Mouse (Mus musculus) midbrain, postnatal 0 days (tissue): ENCODE measurements around the gene Pnpla1. TPM values are rescaled to one million over a fixed set of nuclear protein-coding genes. Genes with fewer than 3 reads are reported as not detected.

Experiments used
- ATAC-seq: fragments of 200-750 bp; cut with Nextera tagmentation; 2 replicates; pipeline ENCODE4 v1.8.0; 2017; ENCODE audit warnings: moderate number of reproducible peaks, mild to moderate bottlenecking, moderate TSS enrichment, moderate library complexity; ENCODE audit not compliant: low FRiP score
- DNase-seq: peaks from one replicate; pipeline ENCODE4 v3.0.0-alpha.2; 2015; ENCODE audit warnings: low spot score
- H3K27ac ChIP-seq: fragments of 300-500 bp; sonication (generic); 2 replicates; pipeline ENCODE4 v1.5.1; 2014; ENCODE audit warnings: low read depth, mild to moderate bottlenecking, low read length, mixed read lengths
- H3K27me3 ChIP-seq: fragments of 300-500 bp; sonication (generic); 2 replicates; pipeline ENCODE4 v1.6.1; 2014; ENCODE audit warnings: low read length, control low read depth, mixed read lengths; ENCODE audit not compliant: insufficient read depth
- H3K36me3 ChIP-seq: fragments of 300-500 bp; sonication (generic); 2 replicates; pipeline ENCODE4 v1.6.1; 2014; ENCODE audit warnings: low read length, control low read depth, mixed read lengths; ENCODE audit not compliant: insufficient read depth
- H3K4me1 ChIP-seq: fragments of 300-500 bp; sonication (generic); 2 replicates; pipeline ENCODE4 v1.6.1; 2014; ENCODE audit warnings: mild to moderate bottlenecking, control low read depth, antibody characterized with exemption, low read length, mixed read lengths; ENCODE audit not compliant: insufficient read depth
- H3K4me2 ChIP-seq: fragments of 300-500 bp; sonication (generic); 2 replicates; pipeline ENCODE4 v1.6.1; 2014; ENCODE audit warnings: low read depth, mild to moderate bottlenecking, low read length, mixed read lengths; ENCODE audit not compliant: poor library complexity, severe bottlenecking
- H3K4me3 ChIP-seq: fragments of 300-500 bp; sonication (generic); 2 replicates; pipeline ENCODE4 v1.5.1; 2014; ENCODE audit warnings: low read depth, mild to moderate bottlenecking, low read length, moderate library complexity
- H3K9ac ChIP-seq: fragments of 300-500 bp; sonication (generic); replicated peaks from 2 replicates; pipeline ENCODE4 v1.6.1; 2014; ENCODE audit warnings: mild to moderate bottlenecking, low read length, moderate library complexity, mixed read lengths; ENCODE audit not compliant: poor library complexity, severe bottlenecking
- H3K9me3 ChIP-seq: fragments of 300-500 bp; sonication (generic); 2 replicates; pipeline ENCODE4 v1.6.1; 2016; ENCODE audit warnings: low read length, control low read depth
- CTCF ChIP-seq: IDR thresholded peaks from 2 replicates; pipeline ENCODE4 v1.5.1; 2016; ENCODE audit warnings: antibody characterized with exemption, mild to moderate bottlenecking
- WGBS: fragments of 180-500 bp; shearing (Covaris S2); extraction: QIAGEN DNeasy Blood & Tissue Kit; methylation state at CpG from one replicate; pipeline ENCODE4 v1.1.7; 2014; 5-methylcytosine and 5-hydroxymethylcytosine counted together
- polyA plus RNA-seq: library from polyadenylated mRNA; unstranded; fragments of >200 nt; fragmentation: Nextera tagmentation; extraction: Ambion mirVana; gene quantifications from 2 replicates; pipeline ENCODE4 v1.2.1, GENCODE M21; 2015
- total RNA-seq: library from RNA; depleted of rRNA; stranded (reverse); fragments of >200 nt; gene quantifications from 2 replicates; pipeline ENCODE4 v1.2.3, GENCODE M21; 2014

Gene Pnpla1
- total and polyA plus RNA-seq, 2 experiments from 2014 or later = 0.05 TPM; not detected in 1

- no peak for DNase-seq
- WGBS = 52% methylated on average over 13 of the region's 13 CpGs
- H3K4me3 ChIP-seq = no peak overlapping the region
Measured at GRCm38 (mm10) chr17:28905377-28905916, 47.2 kb downstream of the Pnpla1 start.

GRCm38 (mm10) chr17:28907959-28908358, 49.7 kb downstream of the Pnpla1 start:
- Histone ChIP-seq H3K36me3 (no peaks in the 10 kb centered on the region), H3K27me3 (no peaks in the 10 kb centered on the region), H3K27ac (no peak overlapping the region), H3K9ac (no peak overlapping the region), H3K9me3 (no peaks in the 10 kb centered on the region), H3K4me1 (peaks cover 21% of the 10 kb centered on the region), H3K4me3 (no peak overlapping the region), H3K4me2 (no peak overlapping the region)
- 26% methylated on average over 7 of the region's 7 CpGs for whole genome bisulfite sequencing
- TF ChIP-seq CTCF = no peak
- DNase-seq = peak; percentile 60
- ATAC-seq = no peak

More at GRCm38 (mm10) chr17:28905377-28905916, 47.2 kb downstream of the Pnpla1 start:
- H3K27ac ChIP-seq = peak overlapping the region; percentile 95
- H3K4me2 ChIP-seq = peak overlapping the region; percentile 23; the same call in 1 of the 2 replicates
- no peak for TF ChIP-seq CTCF
- no peaks in the 10 kb centered on the region for H3K36me3 ChIP-seq
- H3K9me3 ChIP-seq = no peaks in the 10 kb centered on the region
- H3K27me3 ChIP-seq = no peaks in the 10 kb centered on the region
- peaks cover 21% of the 10 kb centered on the region for H3K4me1 ChIP-seq
- peak; percentile 25 for ATAC-seq
- H3K9ac ChIP-seq = peak overlapping the region; percentile 46; the same call in 1 of the 2 replicates

GRCm38 (mm10) chr17:28909252-28909941, 51.2 kb downstream of the Pnpla1 start:
- no peak for ATAC-seq
- no peak overlapping the region for H3K9ac ChIP-seq

GRCm38 (mm10) chr17:28910139-28910538, 51.9 kb downstream of the Pnpla1 start:
- no peak overlapping the region for H3K9ac ChIP-seq
- no peak overlapping the region for H3K4me2 ChIP-seq
- no peaks in the 10 kb centered on the region for H3K36me3 ChIP-seq
- 29% methylated on average over 7 of the region's 7 CpGs for WGBS
- H3K27me3 ChIP-seq = no peaks in the 10 kb centered on the region
- TF ChIP-seq CTCF = no peak; the same call in 1 of the 2 replicates
- no peak for ATAC-seq
- H3K9me3 ChIP-seq = no peaks in the 10 kb centered on the region
- no peak overlapping the region for H3K4me3 ChIP-seq
- DNase-seq = no peak
- H3K27ac ChIP-seq = no peak overlapping the region
- peaks cover 10% of the 10 kb centered on the region; the same call in 1 of the 2 replicates for H3K4me1 ChIP-seq

More at GRCm38 (mm10) chr17:28909252-28909941, 51.2 kb downstream of the Pnpla1 start:
- Histone ChIP-seq H3K4me3 (no peak overlapping the region), H3K9me3 (no peaks in the 10 kb centered on the region), H3K4me1 (peaks cover 17% of the 10 kb centered on the region), H3K27me3 (no peaks in the 10 kb centered on the region), H3K4me2 (peak overlapping the region; percentile 30), H3K27ac (no peak overlapping the region), H3K36me3 (no peaks in the 10 kb centered on the region)
- WGBS = 12% methylated on average over 27 of the region's 29 CpGs
- TF ChIP-seq CTCF = peak; percentile 76
- peak; percentile 31 for DNase-seq

- H3K9me3 ChIP-seq = no peaks in the 10 kb centered on the region
- no peak overlapping the region for H3K27ac ChIP-seq
- no peak overlapping the region for H3K4me3 ChIP-seq
- peaks cover 3% of the 10 kb centered on the region; the same call in 1 of the 2 replicates for H3K4me1 ChIP-seq
- no peaks in the 10 kb centered on the region for H3K27me3 ChIP-seq
- WGBS = 79% methylated on average over 5 of the region's 5 CpGs
- no peak overlapping the region for H3K4me2 ChIP-seq
- TF ChIP-seq CTCF = no peak
- H3K9ac ChIP-seq = no peak overlapping the region
- DNase-seq (no peak), ATAC-seq (no peak)
- H3K36me3 ChIP-seq = no peaks in the 10 kb centered on the region
Measured at GRCm38 (mm10) chr17:28913200-28913599, 55.0 kb downstream of the Pnpla1 start.

GRCm38 (mm10) chr17:28913940-28914339, 55.7 kb downstream of the Pnpla1 start:
- Histone ChIP-seq H3K4me1 (no peaks in the 10 kb centered on the region), H3K9me3 (no peaks in the 10 kb centered on the region), H3K27me3 (no peaks in the 10 kb centered on the region), H3K4me3 (no peak overlapping the region), H3K4me2 (no peak overlapping the region), H3K36me3 (no peaks in the 10 kb centered on the region), H3K27ac (no peak overlapping the region), H3K9ac (no peak overlapping the region)
- DNase-seq (no peak), ATAC-seq (no peak)
- TF ChIP-seq CTCF = no peak
- 84% methylated on average over 6 of the region's 6 CpGs for WGBS
